Mouse (Mus musculus) cerebellum, postnatal 4 days (tissue): Measurements from ENCODE around the gene Ttc34.

Experiments used
- DNase-seq, 2 experiments: peaks; one replicate each; pipeline ENCODE4 v3.0.0; 2022; ENCODE audit warnings: low spot score in 2 of 2, mixed read lengths in 1 of 2

Ttc34 gene

GRCm38 (mm10) chr4:154897676-154898465 lies 60.6 kb downstream of the Ttc34 start:
- DNase-seq: no peak

- peak; percentile 47 to 66 for DNase-seq
Observed at GRCm38 (mm10) chr4:154898506-154899446, 61.5 kb downstream of the Ttc34 start, which contains the start of gene Fam213b. Gene Fam213b, minus strand, starts transcription at chr4:154899135.

GRCm38 (mm10) chr4:154902371-154902770 lies 65.1 kb downstream of the Ttc34 start:
- DNase-seq: no peak

GRCm38 (mm10) chr4:154904185-154905071 lies 67.2 kb downstream of the Ttc34 start:
- peak; percentile 45 to 71 for DNase-seq

- DNase-seq: peak in 1 of 2 experiments; percentile 70
Observed at GRCm38 (mm10) chr4:154907833-154908232, 70.6 kb downstream of the Ttc34 start.

GRCm38 (mm10) chr4:154908490-154908889 lies 71.2 kb downstream of the Ttc34 start:
- no peak for DNase-seq

GRCm38 (mm10) chr4:154910606-154911522 lies 73.6 kb downstream of the Ttc34 start:
- DNase-seq: no peak

- no peak for DNase-seq
Observed at GRCm38 (mm10) chr4:154911644-154912043, 74.4 kb downstream of the Ttc34 start.

GRCm38 (mm10) chr4:154913845-154914244 lies 76.6 kb downstream of the Ttc34 start:
- no peak for DNase-seq

GRCm38 (mm10) chr4:154914252-154914651 lies 77.0 kb downstream of the Ttc34 start:
- DNase-seq: no peak

- DNase-seq: no peak
Observed at GRCm38 (mm10) chr4:154914707-154915106, 77.4 kb downstream of the Ttc34 start.

GRCm38 (mm10) chr4:154915286-154915685 lies 78.0 kb downstream of the Ttc34 start:
- no peak for DNase-seq

- DNase-seq: no peak
Observed at GRCm38 (mm10) chr4:154916662-154917061, 79.4 kb downstream of the Ttc34 start.
